Mouse (Mus musculus) intestine, embryonic 14.5 days (tissue): ENCODE measurements at regions not wholly inside any gene's neighbourhood (a gene's known extent, or its start where the extent isn't known, plus 50 kb on each side); places are given as distances from the start of the nearest gene placed in this dataset.
A peak's percentile ranks its signal among the peaks of the same experiment; 100 is the strongest.

Experiments
- ATAC-seq: fragments of 200-750 bp; cut with Nextera tagmentation; replicated peaks from 2 replicates; pipeline ENCODE4 v1.8.0; 2017; ENCODE audit warnings: low read depth, moderate number of reproducible peaks, moderate TSS enrichment, moderate library complexity; ENCODE audit not compliant: low FRiP score, low TSS enrichment
- DNase-seq: peaks from one replicate; pipeline ENCODE4 v3.0.0-alpha.2; 2018; ENCODE audit warnings: low spot score
- H3K27ac ChIP-seq: fragments of 300-500 bp; sonication (generic); 2 replicates; pipeline ENCODE4 v1.5.1; 2014; ENCODE audit warnings: low read depth, mild to moderate bottlenecking, control low read depth
- H3K27me3 ChIP-seq: fragments of 300-500 bp; sonication (generic); replicated peaks from 2 replicates; pipeline ENCODE4 v1.6.1; 2014; ENCODE audit warnings: low read length, control low read depth; ENCODE audit not compliant: control insufficient read depth, insufficient read depth
- H3K36me3 ChIP-seq: fragments of 300-500 bp; sonication (generic); 2 replicates; pipeline ENCODE4 v1.6.1; 2014; ENCODE audit warnings: low read length, control low read depth; ENCODE audit not compliant: control insufficient read depth, insufficient read depth
- H3K4me1 ChIP-seq: fragments of 300-500 bp; sonication (generic); replicated peaks from 2 replicates; pipeline ENCODE4 v1.6.1; 2014; ENCODE audit warnings: low read length, control low read depth, mixed read lengths; ENCODE audit not compliant: control insufficient read depth, insufficient read depth
- H3K4me2 ChIP-seq: fragments of 300-500 bp; sonication (generic); 2 replicates; pipeline ENCODE4 v1.6.1; 2014; ENCODE audit warnings: low read length
- H3K4me3 ChIP-seq: fragments of 300-500 bp; sonication (generic); 2 replicates; pipeline ENCODE4 v1.5.1; 2014; ENCODE audit warnings: low read depth, low read length, control low read depth, mixed read lengths
- H3K9ac ChIP-seq: fragments of 300-500 bp; sonication (generic); 2 replicates; pipeline ENCODE4 v1.6.1; 2014; ENCODE audit warnings: mild to moderate bottlenecking, low read length
- H3K9me3 ChIP-seq: fragments of 300-500 bp; sonication (generic); 2 replicates; pipeline ENCODE4 v1.6.1; 2016; ENCODE audit warnings: low read length, control low read depth; ENCODE audit not compliant: control insufficient read depth
- WGBS: fragments of 180-500 bp; shearing (Covaris S2); extraction: QIAGEN DNeasy Blood & Tissue Kit; methylation state at CpG from one replicate; pipeline ENCODE4 v1.1.7; 2014; 5-methylcytosine and 5-hydroxymethylcytosine counted together

- Histone ChIP-seq H3K4me1 (no peaks in the 10 kb centered on the region), H3K4me2 (no peak overlapping the region), H3K9ac (no peak overlapping the region), H3K4me3 (no peak overlapping the region), H3K9me3 (no peaks in the 10 kb centered on the region), H3K27me3 (no peaks in the 10 kb centered on the region), H3K36me3 (no peaks in the 10 kb centered on the region), H3K27ac (no peak overlapping the region)
- ATAC-seq = no peak
- peak; percentile 48 for DNase-seq
Observed at GRCm38 (mm10) chr14:18511094-18511493, 179.4 kb upstream of the Ube2e1 start.

GRCm38 (mm10) chr14:18508359-18508647 lies 176.6 kb upstream of the Ube2e1 start:
- Histone ChIP-seq H3K4me3 (no peak overlapping the region), H3K27ac (no peak overlapping the region)
- 67% methylated on average over 1 of the region's 1 CpGs for WGBS

GRCm38 (mm10) chr14:18507582-18508358 lies 176.1 kb upstream of the Ube2e1 start:
- Histone ChIP-seq H3K27me3 (no peaks in the 10 kb centered on the region), H3K9me3 (no peaks in the 10 kb centered on the region), H3K36me3 (no peaks in the 10 kb centered on the region), H3K4me3 (no peak overlapping the region), H3K4me1 (no peaks in the 10 kb centered on the region), H3K9ac (no peak overlapping the region), H3K4me2 (no peak overlapping the region), H3K27ac (no peak overlapping the region)
- DNase-seq (no peak), ATAC-seq (no peak)
- WGBS = 66% methylated on average over 3 of the region's 3 CpGs

More at GRCm38 (mm10) chr14:18508359-18508647, 176.6 kb upstream of the Ube2e1 start:
- DNase-seq (no peak), ATAC-seq (no peak)
- H3K9me3 ChIP-seq = no peaks in the 10 kb centered on the region
- no peak overlapping the region for H3K4me2 ChIP-seq
- H3K9ac ChIP-seq = no peak overlapping the region
- H3K4me1 ChIP-seq = no peaks in the 10 kb centered on the region
- no peaks in the 10 kb centered on the region for H3K36me3 ChIP-seq
- H3K27me3 ChIP-seq = no peaks in the 10 kb centered on the region

GRCm38 (mm10) chr14:18506168-18506567 lies 174.5 kb upstream of the Ube2e1 start:
- Histone ChIP-seq H3K9me3 (no peaks in the 10 kb centered on the region), H3K36me3 (no peaks in the 10 kb centered on the region), H3K9ac (no peak overlapping the region), H3K27ac (no peak overlapping the region), H3K4me1 (no peaks in the 10 kb centered on the region), H3K4me2 (no peak overlapping the region), H3K4me3 (no peak overlapping the region), H3K27me3 (no peaks in the 10 kb centered on the region)
- WGBS = 71% methylated on average over 4 of the region's 4 CpGs
- DNase-seq (no peak), ATAC-seq (no peak)

- DNase-seq (no peak), ATAC-seq (no peak)
Observed at GRCm38 (mm10) chr14:18500249-18500832, 168.7 kb upstream of the Ube2e1 start.

GRCm38 (mm10) chr14:18494048-18494447 lies 162.4 kb upstream of the Ube2e1 start:
- no peak for DNase-seq
- ATAC-seq = no peak
- Histone ChIP-seq H3K9ac (no peak overlapping the region), H3K27me3 (no peaks in the 10 kb centered on the region), H3K4me3 (no peak overlapping the region), H3K27ac (no peak overlapping the region), H3K4me2 (no peak overlapping the region), H3K36me3 (no peaks in the 10 kb centered on the region), H3K9me3 (no peaks in the 10 kb centered on the region), H3K4me1 (no peaks in the 10 kb centered on the region)
- 91% methylated on average over 1 of the region's 1 CpGs for WGBS

More at GRCm38 (mm10) chr14:18500249-18500832, 168.7 kb upstream of the Ube2e1 start:
- Histone ChIP-seq H3K36me3 (no peaks in the 10 kb centered on the region), H3K9me3 (no peaks in the 10 kb centered on the region), H3K4me1 (no peaks in the 10 kb centered on the region), H3K27ac (no peak overlapping the region), H3K4me2 (no peak overlapping the region), H3K4me3 (no peak overlapping the region), H3K9ac (no peak overlapping the region), H3K27me3 (no peaks in the 10 kb centered on the region)

- 72% methylated on average over 4 of the region's 4 CpGs for WGBS
- no peaks in the 10 kb centered on the region for H3K36me3 ChIP-seq
- H3K4me3 ChIP-seq = no peak overlapping the region
- no peaks in the 10 kb centered on the region for H3K9me3 ChIP-seq
- ATAC-seq = no peak
- H3K4me2 ChIP-seq = no peak overlapping the region
- no peaks in the 10 kb centered on the region for H3K27me3 ChIP-seq
- DNase-seq = no peak
- no peak overlapping the region for H3K27ac ChIP-seq
- no peaks in the 10 kb centered on the region for H3K4me1 ChIP-seq
- H3K9ac ChIP-seq = no peak overlapping the region
Observed at GRCm38 (mm10) chr14:18486132-18486800, 154.6 kb upstream of the Ube2e1 start.

- Histone ChIP-seq H3K9me3 (no peaks in the 10 kb centered on the region), H3K27me3 (no peaks in the 10 kb centered on the region), H3K9ac (no peak overlapping the region), H3K4me3 (no peak overlapping the region), H3K4me2 (no peak overlapping the region), H3K36me3 (no peaks in the 10 kb centered on the region), H3K27ac (no peak overlapping the region), H3K4me1 (no peaks in the 10 kb centered on the region)
- DNase-seq (no peak), ATAC-seq (no peak)
Observed at GRCm38 (mm10) chr14:18485526-18485925, 153.9 kb upstream of the Ube2e1 start.
